Mouse (Mus musculus) olfactory bulb, adult 2 months (tissue): Measurements from ENCODE around the gene Gm6169. TPM values are rescaled to one million over a fixed set of nuclear protein-coding genes. Genes with fewer than 3 reads are reported as not detected.
"Not testable (repeated sequence)": the region's sequence is repeated elsewhere in the genome, so short reads cannot be mapped to it uniquely, and the experiment has no call there.

Experiments
- H3K27ac ChIP-seq: fragments of 200-500 bp; 2 replicates; pipeline ENCODE4 v1.5.1; 2012; ENCODE audit warnings: low read depth, low read length; ENCODE audit not compliant: insufficient read depth
- H3K4me1 ChIP-seq: fragments of 200-500 bp; 2 replicates; pipeline ENCODE4 v1.6.1; 2012; ENCODE audit warnings: low read length; ENCODE audit not compliant: control insufficient read depth, insufficient read depth
- H3K4me3 ChIP-seq: fragments of 200-500 bp; 2 replicates; pipeline ENCODE4 v1.5.1; 2012; ENCODE audit warnings: mild to moderate bottlenecking, low read depth, low read length, moderate library complexity; ENCODE audit not compliant: insufficient read depth
- CTCF ChIP-seq: fragments of 200-500 bp; IDR thresholded peaks from 2 replicates; pipeline ENCODE4 v1.5.1; 2012; ENCODE audit warnings: low read depth, mild to moderate bottlenecking, low read length, moderate library complexity; ENCODE audit not compliant: insufficient read depth
- POLR2A ChIP-seq: fragments of 200-500 bp; IDR thresholded peaks from 2 replicates; pipeline ENCODE4 v1.6.1; 2012; ENCODE audit warnings: mild to moderate bottlenecking, low read depth, low read length, moderate library complexity; ENCODE audit not compliant: insufficient read depth
- WGBS: fragments of 180-500 bp; shearing (Covaris S2); methylation state at CpG from one replicate; pipeline ENCODE4 v1.1.7; 2018; 5-methylcytosine and 5-hydroxymethylcytosine counted together
- polyA plus RNA-seq: library from polyadenylated mRNA; stranded (reverse); fragments of >200 nt; gene quantifications from 2 replicates; pipeline ENCODE4 v1.2.4, GENCODE M21; 2012; ENCODE audit warnings: low replicate concordance; ENCODE audit not compliant: missing spikeins, insufficient read depth, insufficient read length

The Gm6169 gene
- not detected in 2 replicates for polyA plus RNA-seq

DNA sequence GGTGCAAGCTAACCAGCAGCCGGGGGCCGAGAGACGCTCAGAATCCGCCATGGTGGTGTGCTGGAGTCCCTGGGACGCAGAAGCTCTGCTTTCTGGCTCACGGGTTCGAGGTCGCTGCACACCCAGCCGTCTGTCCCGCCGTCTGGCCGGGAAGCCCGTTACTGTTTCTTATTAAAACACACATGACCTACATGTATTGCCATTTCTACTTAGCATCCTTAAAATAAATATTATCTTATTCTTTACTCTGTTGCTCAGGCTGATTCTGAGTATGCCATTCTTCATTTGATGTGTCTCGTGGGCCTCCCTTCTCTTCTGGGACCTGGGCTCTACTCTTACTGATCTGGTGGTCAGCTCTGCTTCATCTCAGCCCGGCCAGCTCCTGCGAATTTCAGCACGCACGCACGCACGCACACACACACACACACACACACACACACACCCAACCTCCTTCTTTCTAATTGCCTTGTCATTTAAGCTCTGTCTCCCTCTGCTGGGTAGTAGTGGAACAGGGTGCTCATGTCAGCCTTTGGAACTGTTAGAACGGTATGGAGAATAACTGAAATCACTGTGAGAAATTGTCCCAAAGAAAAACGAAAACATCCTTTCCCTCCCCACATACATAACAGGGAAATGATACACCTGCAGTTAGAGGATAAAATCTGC, at the start of gene Gm6169:
Gm6169 (minus strand) TSS at position 51 of the 666 bp plus-strand sequence.
- Histone ChIP-seq H3K4me1 (no peaks in the 10 kb centered on the region), H3K4me3 (no peak within 1 kb of the TSS), H3K27ac (no peak within 1 kb of the TSS)
- 61% methylated on average over 22 of the region's 22 CpGs for WGBS
- no peak for TF ChIP-seq CTCF
- TF ChIP-seq POLR2A = no peak

DNA sequence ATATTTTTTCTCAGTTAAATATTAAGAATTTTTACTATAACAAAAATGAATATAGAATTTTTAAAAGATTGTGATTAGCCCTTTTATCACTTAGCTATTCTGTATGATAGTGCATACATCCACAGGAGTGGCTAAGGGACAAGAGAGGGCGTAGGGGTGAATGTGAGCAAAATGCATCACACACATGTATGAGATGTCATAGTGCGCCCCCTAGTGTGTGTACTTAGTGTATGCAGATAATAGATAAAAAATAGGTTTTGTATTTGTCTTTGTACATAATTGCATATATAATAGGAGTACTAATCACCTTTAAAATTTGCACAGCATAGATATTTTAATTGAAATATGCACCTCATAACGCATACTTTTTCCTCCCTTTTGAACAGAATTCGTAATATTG, 46.8 kb upstream of the Gm6169 start:
- Histone ChIP-seq H3K4me3 (no peak overlapping the region), H3K27ac (no peak overlapping the region), H3K4me1 (no peaks in the 10 kb centered on the region)
- WGBS = 57% methylated on average over 4 of the region's 4 CpGs
- no peak for TF ChIP-seq CTCF
- no peak for TF ChIP-seq POLR2A

DNA sequence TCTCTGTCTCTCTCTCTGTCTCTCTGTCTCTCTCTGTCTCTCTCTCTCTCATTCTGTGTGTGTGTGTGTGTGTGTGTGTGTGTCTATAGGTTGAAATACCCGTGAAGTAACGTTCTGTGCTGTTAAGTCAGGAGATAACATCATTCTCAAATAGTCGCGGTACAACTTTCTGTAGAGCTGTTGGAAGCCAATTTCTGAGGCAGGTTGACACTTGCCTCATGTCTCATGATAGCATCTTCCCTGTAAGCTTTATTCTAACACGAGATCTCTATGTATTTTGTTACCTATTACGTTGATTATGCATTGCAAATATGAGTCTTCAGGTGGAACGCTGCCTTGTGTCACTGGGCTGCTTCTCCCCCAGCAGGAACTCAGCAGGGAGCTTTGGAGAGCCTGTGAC, 43.3 kb upstream of the Gm6169 start:
- TF ChIP-seq CTCF = no peak
- no peak for TF ChIP-seq POLR2A
- WGBS = 94% methylated on average over 7 of the region's 7 CpGs
- Histone ChIP-seq H3K27ac (no peak overlapping the region), H3K4me1 (peaks cover 3% of the 10 kb centered on the region; the same call in 1 of the 2 replicates), H3K4me3 (no peak overlapping the region)

DNA sequence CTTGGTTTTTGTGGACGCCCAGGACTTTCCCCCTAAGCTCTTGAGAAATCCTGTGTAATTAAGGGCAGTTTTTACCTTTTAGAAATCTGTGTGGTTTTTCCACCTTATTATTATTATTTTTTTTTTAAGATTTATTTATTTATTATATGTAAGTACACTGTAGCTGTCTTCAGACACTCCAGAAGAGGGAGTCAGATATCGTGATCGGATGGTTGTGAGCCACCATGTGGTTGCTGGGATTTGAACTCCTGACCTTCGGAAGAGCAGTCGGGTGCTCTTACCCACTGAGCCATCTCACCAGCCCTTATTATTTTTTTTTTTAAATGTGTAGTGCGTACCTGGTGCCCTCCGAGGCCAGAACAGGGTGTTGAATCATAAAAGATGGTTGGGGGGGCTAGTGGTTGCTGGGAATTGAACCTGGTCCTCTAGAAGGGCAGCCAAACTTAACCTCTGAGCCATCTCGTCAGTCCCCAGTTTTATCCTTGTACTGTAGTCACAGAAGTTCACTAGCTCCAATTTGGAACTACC, 39.4 kb upstream of the Gm6169 start:
- Histone ChIP-seq H3K4me3 (peak overlapping the region; percentile 90), H3K27ac (peak overlapping the region; percentile 80; the same call in 1 of the 2 replicates)
- not testable (repeated sequence) for H3K4me1 ChIP-seq
- 31% methylated on average over 8 of the region's 8 CpGs for WGBS

DNA sequence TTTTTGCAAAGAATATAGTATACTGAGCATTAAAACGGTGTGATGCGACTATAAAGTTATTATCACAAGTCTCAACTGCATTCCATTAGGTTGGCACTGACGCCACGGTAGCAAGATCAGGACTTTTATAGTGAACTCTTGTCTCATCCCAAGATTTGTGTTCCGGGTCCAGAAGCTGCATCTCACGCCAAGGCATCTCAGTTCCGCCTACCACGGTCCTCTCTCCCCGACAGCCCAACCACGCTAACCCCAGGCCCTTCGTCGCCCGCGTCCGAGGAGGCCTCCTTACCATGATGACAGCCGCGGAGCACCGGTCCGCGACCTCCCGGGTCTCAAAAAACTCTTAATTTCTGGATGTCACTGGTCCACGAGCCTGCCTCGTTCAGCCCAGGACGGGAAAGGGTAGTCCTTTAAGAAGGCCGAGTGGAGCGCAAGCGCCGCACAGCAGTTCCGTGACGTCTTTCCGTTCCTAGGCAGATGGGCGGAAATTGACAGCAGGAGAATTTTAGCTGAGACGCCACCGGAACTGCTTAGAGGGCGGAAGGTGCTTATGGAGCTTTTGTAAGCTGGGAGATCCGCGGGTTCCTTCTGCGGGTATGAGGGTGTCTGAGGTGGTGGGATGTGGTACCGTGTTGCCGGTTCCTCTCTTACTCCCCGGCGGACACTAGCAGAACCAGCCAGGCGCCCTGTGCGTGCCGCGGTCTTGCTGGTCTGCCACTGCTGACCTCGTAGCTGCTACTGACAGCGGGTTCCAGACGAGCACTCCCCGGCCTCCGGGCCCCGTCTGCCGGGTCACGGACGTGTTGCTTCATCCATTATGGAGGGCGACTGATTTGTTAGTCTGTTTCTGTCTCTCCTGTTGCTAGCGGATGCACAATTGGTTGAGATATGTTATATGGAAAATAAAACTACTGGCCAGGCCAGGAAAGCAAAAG, 38.7 kb upstream of the Gm6169 start, which contains the start of the genes Gfm2 and Nsa2:
Gfm2 (plus strand) TSS at position 472 of the 935 bp plus-strand sequence.
Nsa2 (minus strand) TSS at position 472 of the 935 bp plus-strand sequence.
- Histone ChIP-seq H3K27ac (peak within 1 kb of the TSS; percentile 80), H3K4me3 (peak within 1 kb of the TSS; percentile 90), H3K4me1 (peaks cover 3% of the 10 kb centered on the region; the same call in 1 of the 2 replicates)
- WGBS = under 1% methylated on average over 57 of the region's 57 CpGs
- TF ChIP-seq CTCF (no peak), POLR2A (peak; percentile 74)

DNA sequence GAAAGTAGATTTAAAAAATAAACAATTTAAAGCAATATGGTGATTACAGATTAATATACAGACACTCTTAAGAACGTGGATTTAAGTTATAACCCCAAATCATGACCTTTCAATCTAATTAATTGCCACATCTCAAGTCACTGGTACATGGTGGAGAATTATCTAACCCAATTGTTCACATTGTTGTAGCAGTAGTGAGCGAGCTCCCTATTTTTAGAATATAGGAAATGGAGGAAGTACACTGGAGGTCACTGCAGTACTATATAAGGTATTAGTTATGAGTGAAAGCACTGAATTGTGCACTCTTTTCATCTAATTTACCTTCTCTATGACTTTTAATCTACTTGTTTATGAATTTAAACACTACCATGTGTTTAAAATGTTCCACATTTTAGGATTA, 31.4 kb upstream of the Gm6169 start:
- no CpG with 5 or more reads among the region's 2 CpGs for WGBS
- H3K27ac ChIP-seq, H3K4me1 ChIP-seq, H3K4me3 ChIP-seq: not testable (repeated sequence)

DNA sequence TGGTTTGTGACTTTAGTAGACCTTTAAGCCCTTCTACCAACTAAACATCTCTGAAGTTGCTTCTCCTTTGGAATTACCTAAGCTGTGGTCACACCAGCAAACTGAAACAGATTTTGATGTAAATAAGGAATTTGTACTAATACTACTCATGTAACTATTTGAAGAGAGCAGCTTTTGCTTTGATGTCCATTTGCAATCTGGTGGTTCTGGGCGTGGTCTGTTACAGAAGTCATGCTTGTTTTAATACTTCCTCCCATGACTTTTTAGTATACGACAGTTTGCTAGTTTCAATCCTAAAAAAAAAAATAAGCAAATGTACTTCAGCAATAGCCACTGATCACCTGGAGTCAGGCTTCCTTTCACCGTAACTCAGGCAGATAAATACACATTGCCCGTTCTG, 30.6 kb upstream of the Gm6169 start:
- not testable (repeated sequence) for H3K4me1 ChIP-seq, H3K27ac ChIP-seq, H3K4me3 ChIP-seq
- 94% methylated on average over 4 of the region's 4 CpGs for WGBS

DNA sequence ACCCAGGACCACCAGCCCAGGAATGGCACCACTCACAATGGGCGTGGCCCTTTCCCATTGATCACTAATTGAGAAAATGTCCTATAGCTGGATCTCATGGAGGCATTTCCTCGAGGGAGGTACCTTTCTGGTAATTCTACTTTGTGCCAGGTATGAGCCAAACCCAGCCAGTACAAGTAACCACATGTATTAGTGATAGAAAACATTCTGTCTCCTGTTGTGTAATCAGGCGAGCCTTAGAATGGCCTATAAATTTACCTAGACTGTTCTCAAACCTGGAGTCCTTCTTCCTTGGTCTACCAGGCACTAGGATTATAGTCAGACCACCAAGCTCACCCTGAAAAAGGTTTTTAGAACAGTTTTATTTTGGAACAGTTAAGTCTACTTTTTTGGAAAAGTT, 22.3 kb upstream of the Gm6169 start:
- Histone ChIP-seq H3K4me1 (no peaks in the 10 kb centered on the region), H3K27ac (no peak overlapping the region), H3K4me3 (no peak overlapping the region)
- 84% methylated on average over 3 of the region's 3 CpGs for WGBS
- TF ChIP-seq POLR2A = no peak
- no peak for TF ChIP-seq CTCF

DNA sequence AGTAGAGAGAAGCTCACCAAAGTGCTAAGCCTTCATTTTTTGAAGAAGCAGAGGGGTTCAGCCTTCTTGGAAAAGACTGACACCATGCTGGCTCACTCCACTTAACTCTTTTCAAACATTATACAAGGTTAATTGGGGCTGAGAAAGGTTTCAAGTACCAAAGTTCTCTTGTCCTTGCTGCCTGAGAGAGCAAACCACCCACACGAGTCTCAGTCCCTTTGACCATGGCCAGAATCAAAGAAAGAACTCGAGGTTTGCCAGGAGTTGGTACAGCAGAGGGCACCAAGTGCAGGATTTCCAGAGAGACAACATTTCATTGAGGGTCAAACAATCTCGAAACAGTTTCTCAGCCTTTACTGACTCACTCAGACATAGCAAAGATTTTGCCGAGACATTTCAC, 10.0 kb upstream of the Gm6169 start:
- no peaks in the 10 kb centered on the region for H3K4me1 ChIP-seq
- 51% methylated on average over 4 of the region's 4 CpGs for WGBS
- no peak overlapping the region for H3K27ac ChIP-seq
- no peak overlapping the region for H3K4me3 ChIP-seq
- TF ChIP-seq CTCF (no peak), POLR2A (no peak)

DNA sequence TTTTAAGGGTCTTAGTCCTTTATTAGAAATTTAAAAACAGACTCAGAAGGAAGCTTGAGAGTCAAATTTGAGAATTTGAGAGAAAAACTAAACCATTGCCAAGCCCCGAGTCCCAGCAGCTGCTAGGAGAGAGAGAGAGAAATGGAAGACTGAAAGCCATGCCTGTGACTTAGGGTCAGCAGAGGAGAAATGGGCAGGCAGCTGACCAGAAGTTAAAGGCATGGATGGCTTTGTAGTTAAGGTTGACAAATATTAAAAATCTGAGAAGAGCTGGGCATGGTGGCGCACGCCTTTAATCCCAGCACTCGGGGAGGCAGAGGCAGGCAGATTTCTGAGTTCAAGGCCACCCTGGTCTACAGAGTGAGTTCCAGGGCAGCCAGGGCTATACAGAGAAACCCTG, 8.7 kb upstream of the Gm6169 start:
- H3K4me1 ChIP-seq, H3K27ac ChIP-seq, H3K4me3 ChIP-seq: not testable (repeated sequence)
- 90% methylated on average over 4 of the region's 4 CpGs for WGBS
